Mouse (Mus musculus): ENCODE measurements at regions not wholly inside any gene's neighbourhood (a gene's known extent, or its start where the extent isn't known, plus 50 kb on each side); places are given as distances from the start of the nearest gene placed in this dataset.

DNA sequence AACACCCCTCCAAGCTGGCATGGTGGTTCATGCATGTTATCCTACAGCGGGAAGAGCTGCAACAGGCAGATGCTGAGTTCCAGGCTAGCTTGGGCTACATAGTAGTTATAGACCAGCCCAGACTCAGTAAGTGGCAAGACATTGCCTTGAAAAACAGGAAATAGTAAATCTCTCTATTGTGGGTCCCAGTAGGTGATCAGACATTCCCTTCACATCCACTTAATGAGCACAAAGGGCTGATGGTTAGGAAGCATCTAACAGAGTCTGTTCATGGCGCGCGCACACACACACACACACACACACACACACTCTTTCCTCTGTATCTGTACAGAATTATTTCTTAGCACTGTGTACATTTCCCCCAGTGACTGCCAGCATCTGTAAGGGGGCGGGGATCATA is 64.0 kb upstream of the Map1b start:
- no peak for DNase-seq (ENCODE audit: low spot score in 2 of 2)

DNA sequence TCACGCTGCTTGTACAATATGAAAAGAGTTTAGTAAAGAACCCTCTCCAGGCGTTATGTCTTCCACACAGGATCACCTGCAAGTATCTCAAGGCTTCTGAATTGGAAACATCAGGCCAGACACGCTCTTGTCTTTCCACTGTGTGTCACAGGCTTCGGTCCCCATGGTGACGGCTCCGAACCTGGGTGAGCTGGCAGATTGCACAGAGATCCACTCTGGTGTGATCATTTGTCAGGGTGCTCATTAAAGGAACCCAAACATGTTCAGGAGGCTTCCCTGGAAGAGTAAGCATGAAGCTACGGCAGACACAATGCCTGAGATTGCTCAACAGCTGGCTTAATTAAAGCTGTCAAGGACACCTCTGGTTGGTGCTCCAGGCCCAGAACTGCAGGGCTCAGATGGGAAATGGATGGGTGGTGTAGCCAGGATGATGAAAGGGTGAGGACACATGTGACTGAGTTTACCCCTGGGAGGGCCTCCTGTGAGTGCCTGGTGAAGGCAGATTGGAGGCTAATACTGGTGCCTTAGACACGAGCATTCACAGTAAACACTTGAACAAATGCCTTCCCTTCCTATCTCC is 63.3 kb upstream of the Map1b start:
- peak; percentile 36 to 49 for DNase-seq (ENCODE audit: low spot score in 2 of 2)

DNA sequence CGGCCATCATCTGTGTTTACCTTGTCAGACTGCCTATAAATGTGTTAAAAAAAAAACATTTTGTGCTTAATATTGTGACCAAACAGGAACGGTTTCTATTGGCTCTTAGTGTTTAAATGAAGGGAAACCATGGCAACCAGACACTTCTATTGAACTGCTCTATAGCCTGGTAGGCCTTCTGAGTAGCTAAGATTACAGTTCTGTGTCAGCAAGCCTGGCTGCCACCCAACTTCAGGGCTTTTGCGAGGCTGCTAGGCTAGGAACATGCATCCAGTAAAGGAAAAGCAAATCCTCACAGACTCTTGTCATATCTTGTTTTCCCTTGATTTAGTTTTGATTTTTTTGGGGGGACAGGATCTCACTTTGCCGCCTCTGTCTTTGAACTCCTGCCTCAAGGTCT is 61.3 kb upstream of the Map1b start:
- DNase-seq (ENCODE audit: low spot score in 2 of 2), result peak in 1 of 2 experiments; percentile 23

DNA sequence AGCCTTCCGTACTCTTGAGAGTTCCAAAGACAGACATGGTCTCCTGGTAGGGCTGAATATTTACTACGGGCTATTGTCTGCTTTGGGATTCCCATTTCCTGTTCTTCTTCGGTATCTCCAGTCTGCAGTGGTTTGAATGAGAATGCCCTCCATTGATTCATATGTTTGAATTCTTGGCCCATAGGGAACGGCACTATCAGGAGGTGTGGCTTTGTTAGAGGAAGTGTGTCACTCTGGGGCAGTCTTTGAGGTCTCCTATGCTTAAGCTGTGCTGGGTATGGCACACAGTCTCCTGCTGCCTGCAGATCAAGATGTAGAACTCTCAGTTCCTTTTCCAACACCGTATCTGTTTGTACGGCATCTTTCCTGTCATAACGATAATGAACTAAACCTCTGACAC is 56.7 kb upstream of the Map1b start:
- no peak for DNase-seq (ENCODE audit: low spot score in 2 of 2)

DNA sequence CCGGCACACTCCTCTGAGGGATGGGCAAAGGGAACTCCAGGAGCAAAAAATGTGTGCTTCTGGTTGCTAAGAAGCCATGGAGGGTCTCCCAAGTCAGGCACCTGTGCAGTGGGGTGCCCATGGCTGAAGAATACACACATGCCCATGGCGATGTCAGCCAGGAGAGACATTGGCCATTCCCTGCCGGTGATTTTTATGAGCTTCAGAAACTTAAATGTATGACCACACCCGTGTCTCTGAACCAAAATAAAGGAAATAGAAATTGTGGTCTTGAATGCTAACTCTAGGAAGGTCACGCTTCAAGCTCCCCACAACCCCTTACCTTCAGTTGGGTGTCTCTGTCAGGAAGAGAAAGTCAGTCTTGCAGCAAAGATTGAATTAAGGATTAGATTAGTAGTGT is 56.0 kb upstream of the Map1b start:
- DNase-seq (ENCODE audit: low spot score in 2 of 2), result no peak
